Mouse (Mus musculus): ENCODE data around the gene Gatad2a. TPM values are rescaled to one million over a fixed set of nuclear protein-coding genes. Genes with fewer than 3 reads are reported as not detected.
A peak's percentile ranks its signal among the peaks of the same experiment; 100 is the strongest.

Gatad2a gene
- total and polyA plus RNA-seq, 2 experiments from 2014 or later, result 19.3 to 30.1 TPM

GRCm38 (mm10) chr8:69882021-69882756 lies 114.0 kb downstream of the Gatad2a start:
- TF ChIP-seq CTCF (IDR thresholded peaks at IDR 0.05), result no peak
- Histone ChIP-seq H3K4me1 (ENCODE audit: insufficient read depth, low read length) (peaks cover 6% of the 10 kb centered on the region; the same call in 1 of the 2 replicates), H3K27me3 (ENCODE audit: insufficient read depth, low read length) (peaks cover 78% of the 10 kb centered on the region), H3K4me3 (ENCODE audit: low read depth, low read length) (peak overlapping the region; percentile 38), H3K9ac (replicated peaks; ENCODE audit: low read length, poor library complexity, severe bottlenecking) (0 out of 2 replicates have a peak overlapping the region, but pooled peaks have one; percentile 44), H3K36me3 (ENCODE audit: insufficient read depth, low read length) (no peaks in the 10 kb centered on the region), H3K4me2 (ENCODE audit: low read depth, low read length, poor library complexity, severe bottlenecking) (peak overlapping the region; percentile 49), H3K9me3 (ENCODE audit: low read length) (no peaks in the 10 kb centered on the region), H3K27ac (ENCODE audit: low read depth, low read length) (no peak overlapping the region)
- 5% methylated on average over 102 of the region's 103 CpGs for WGBS
- ATAC-seq (ENCODE audit: low FRiP score) (peak; percentile 70), DNase-seq (ENCODE audit: low spot score) (peak; percentile 88)

GRCm38 (mm10) chr8:69881261-69881865 lies 114.8 kb downstream of the Gatad2a start:
- Histone ChIP-seq H3K36me3 (ENCODE audit: insufficient read depth, low read length) (no peaks in the 10 kb centered on the region), H3K4me3 (ENCODE audit: low read depth, low read length) (peak overlapping the region; percentile 38), H3K4me1 (ENCODE audit: insufficient read depth, low read length) (peaks cover 6% of the 10 kb centered on the region; the same call in 1 of the 2 replicates), H3K9me3 (ENCODE audit: low read length) (no peaks in the 10 kb centered on the region), H3K27me3 (ENCODE audit: insufficient read depth, low read length) (peaks cover 70% of the 10 kb centered on the region), H3K27ac (ENCODE audit: low read depth, low read length) (no peak overlapping the region), H3K9ac (replicated peaks; ENCODE audit: low read length, poor library complexity, severe bottlenecking) (0 out of 2 replicates have a peak overlapping the region, but pooled peaks have one; percentile 44), H3K4me2 (ENCODE audit: low read depth, low read length, poor library complexity, severe bottlenecking) (peak overlapping the region; percentile 49)
- DNase-seq (ENCODE audit: low spot score) (no peak), ATAC-seq (ENCODE audit: low FRiP score) (peak; percentile 31)
- 21% methylated on average over 79 of the region's 79 CpGs for WGBS
- no peak for TF ChIP-seq CTCF (IDR thresholded peaks at IDR 0.05)

GRCm38 (mm10) chr8:69880841-69881240 lies 115.3 kb downstream of the Gatad2a start:
- H3K4me1 ChIP-seq (ENCODE audit: insufficient read depth, low read length), result peaks cover 4% of the 10 kb centered on the region; the same call in 1 of the 2 replicates
- H3K27me3 ChIP-seq (ENCODE audit: insufficient read depth, low read length), result peaks cover 65% of the 10 kb centered on the region
- ATAC-seq (ENCODE audit: low FRiP score), result no peak
- H3K27ac ChIP-seq (ENCODE audit: low read depth, low read length), result no peak overlapping the region
- TF ChIP-seq CTCF (IDR thresholded peaks at IDR 0.05), result no peak
- DNase-seq (ENCODE audit: low spot score), result no peak
- H3K9me3 ChIP-seq (ENCODE audit: low read length), result no peaks in the 10 kb centered on the region
- 12% methylated on average over 37 of the region's 37 CpGs for WGBS
- H3K9ac ChIP-seq (replicated peaks; ENCODE audit: low read length, poor library complexity, severe bottlenecking), result no peak overlapping the region
- peak overlapping the region; percentile 49 for H3K4me2 ChIP-seq (ENCODE audit: low read depth, low read length, poor library complexity, severe bottlenecking)
- H3K4me3 ChIP-seq (ENCODE audit: low read depth, low read length), result peak overlapping the region; percentile 38
- no peaks in the 10 kb centered on the region for H3K36me3 ChIP-seq (ENCODE audit: insufficient read depth, low read length)

- Histone ChIP-seq H3K9me3 (ENCODE audit: low read length) (no peaks in the 10 kb centered on the region), H3K27me3 (ENCODE audit: insufficient read depth, low read length) (peaks cover 54% of the 10 kb centered on the region), H3K27ac (ENCODE audit: low read depth, low read length) (no peak overlapping the region), H3K4me2 (ENCODE audit: low read depth, low read length, poor library complexity, severe bottlenecking) (0 out of 2 replicates have a peak overlapping the region, but pooled peaks have one; percentile 49), H3K4me1 (ENCODE audit: insufficient read depth, low read length) (0 out of 2 replicates have a peak, but pooled peaks cover 2% of the 10 kb centered on the region), H3K9ac (replicated peaks; ENCODE audit: low read length, poor library complexity, severe bottlenecking) (no peak overlapping the region), H3K4me3 (ENCODE audit: low read depth, low read length) (peak overlapping the region; percentile 38; the same call in 1 of the 2 replicates), H3K36me3 (ENCODE audit: insufficient read depth, low read length) (no peaks in the 10 kb centered on the region)
- ATAC-seq (ENCODE audit: low FRiP score), result no peak
- DNase-seq (ENCODE audit: low spot score), result no peak
- no peak for TF ChIP-seq CTCF (IDR thresholded peaks at IDR 0.05)
- 53% methylated on average over 8 of the region's 8 CpGs for WGBS
These were observed 116.5 kb downstream of the Gatad2a start for GRCm38 (mm10) chr8:69879678-69880077.

GRCm38 (mm10) chr8:69877992-69878391 lies 118.2 kb downstream of the Gatad2a start:
- no peak for DNase-seq (ENCODE audit: low spot score)
- no peak overlapping the region for H3K9ac ChIP-seq (replicated peaks; ENCODE audit: low read length, poor library complexity, severe bottlenecking)
- 39% methylated on average over 3 of the region's 3 CpGs for WGBS
- no peaks in the 10 kb centered on the region for H3K9me3 ChIP-seq (ENCODE audit: low read length)
- TF ChIP-seq CTCF (IDR thresholded peaks at IDR 0.05), result no peak
- H3K36me3 ChIP-seq (ENCODE audit: insufficient read depth, low read length), result no peaks in the 10 kb centered on the region
- no peak overlapping the region for H3K27ac ChIP-seq (ENCODE audit: low read depth, low read length)
- peaks cover 37% of the 10 kb centered on the region for H3K27me3 ChIP-seq (ENCODE audit: insufficient read depth, low read length)
- H3K4me1 ChIP-seq (ENCODE audit: insufficient read depth, low read length), result 0 out of 2 replicates have a peak, but pooled peaks cover 2% of the 10 kb centered on the region
- ATAC-seq (ENCODE audit: low FRiP score), result no peak
- no peak overlapping the region for H3K4me3 ChIP-seq (ENCODE audit: low read depth, low read length)
- H3K4me2 ChIP-seq (ENCODE audit: low read depth, low read length, poor library complexity, severe bottlenecking), result no peak overlapping the region

GRCm38 (mm10) chr8:69877396-69877795 lies 118.8 kb downstream of the Gatad2a start:
- H3K27ac ChIP-seq (ENCODE audit: low read depth, low read length), result no peak overlapping the region
- H3K27me3 ChIP-seq (ENCODE audit: insufficient read depth, low read length), result peaks cover 31% of the 10 kb centered on the region
- no peak overlapping the region for H3K4me2 ChIP-seq (ENCODE audit: low read depth, low read length, poor library complexity, severe bottlenecking)
- WGBS, result 95% methylated on average over 4 of the region's 4 CpGs
- H3K4me3 ChIP-seq (ENCODE audit: low read depth, low read length), result no peak overlapping the region
- DNase-seq (ENCODE audit: low spot score) (no peak), ATAC-seq (ENCODE audit: low FRiP score) (no peak)
- no peaks in the 10 kb centered on the region for H3K36me3 ChIP-seq (ENCODE audit: insufficient read depth, low read length)
- H3K9me3 ChIP-seq (ENCODE audit: low read length), result no peaks in the 10 kb centered on the region
- TF ChIP-seq CTCF (IDR thresholded peaks at IDR 0.05), result no peak
- no peak overlapping the region for H3K9ac ChIP-seq (replicated peaks; ENCODE audit: low read length, poor library complexity, severe bottlenecking)
- H3K4me1 ChIP-seq (ENCODE audit: insufficient read depth, low read length), result 0 out of 2 replicates have a peak, but pooled peaks cover 2% of the 10 kb centered on the region

Measured in midbrain, postnatal 0 days (tissue).